Mouse (Mus musculus): ENCODE results near the gene Gnpnat1.

DNA sequence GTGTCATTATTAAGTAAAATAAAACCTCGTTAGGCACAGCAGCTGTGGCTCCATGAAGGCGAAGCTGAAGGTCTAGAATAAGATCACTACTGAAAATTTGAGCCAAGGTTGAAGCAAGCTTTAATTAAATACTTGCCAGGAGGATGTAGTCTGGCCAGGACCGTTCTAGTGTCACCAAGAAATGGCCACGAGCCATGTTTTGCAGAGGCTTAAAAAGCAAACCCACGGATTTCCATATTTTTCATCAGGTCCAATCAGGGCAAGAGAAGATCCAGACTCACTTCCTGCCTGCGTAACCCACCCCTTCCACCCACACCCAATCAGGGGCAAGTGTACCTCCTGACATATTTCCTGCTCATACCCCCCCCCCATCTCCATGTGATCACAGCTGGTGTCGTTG, 1.1 kb downstream of the Gnpnat1 start:
- no peak for TF ChIP-seq CTCF (IDR thresholded peaks at IDR 0.05; ENCODE audit: low read depth, low read length)
- TF ChIP-seq POLR2A (IDR thresholded peaks at IDR 0.05; ENCODE audit: insufficient read depth, low read length) = no peak

Data from ES-Bruce4 (cell line).